Mouse (Mus musculus): ENCODE measurements around the gene Snupn.

DNA sequence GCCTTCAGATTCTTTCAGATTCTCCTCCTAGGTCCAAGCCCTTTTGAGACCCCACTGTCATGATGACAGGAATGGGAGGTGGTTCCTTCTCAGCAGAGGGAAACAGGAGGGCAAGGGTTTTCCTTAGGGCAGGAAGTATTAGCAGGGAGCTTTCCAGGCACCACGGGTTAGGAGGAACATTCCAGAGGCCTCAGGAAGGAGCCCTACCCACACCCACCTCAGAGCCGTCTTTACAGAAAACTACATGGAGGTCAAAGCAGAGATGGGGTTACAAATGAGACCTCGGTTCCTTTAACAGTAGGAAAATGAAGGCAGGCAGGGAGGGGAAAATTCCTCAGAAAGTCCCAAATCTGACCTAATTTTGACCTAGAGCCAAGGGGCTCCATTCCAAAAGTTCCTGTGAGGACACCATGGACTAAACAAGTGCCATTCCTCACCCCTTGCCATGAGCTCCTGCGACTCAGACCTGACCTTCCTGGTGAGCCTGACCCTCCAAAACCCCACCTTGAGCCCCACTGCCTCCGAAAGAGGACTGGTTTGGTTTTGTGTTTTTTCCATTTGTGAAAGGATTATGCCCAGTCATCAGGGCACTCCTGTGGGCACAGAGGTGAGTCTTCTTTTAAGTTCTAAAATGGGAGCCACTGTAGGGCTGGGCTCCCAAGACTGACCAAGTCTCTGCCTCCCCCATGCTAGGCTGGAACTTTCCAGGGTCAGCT lies 34.8 kb upstream of the Snupn start:
- TF ChIP-seq POLR2A (IDR thresholded peaks at IDR 0.05; ENCODE audit: borderline replicate concordance, insufficient read depth, low read length) (no peak), CTCF (IDR thresholded peaks at IDR 0.05; ENCODE audit: borderline replicate concordance, insufficient read depth, low read depth, low read length) (no peak)

Measured in cerebellum, adult 2 months (tissue).